Mouse (Mus musculus) liver, adult 2 months (tissue): Measurements from ENCODE around the gene Stam2. TPM values are rescaled to one million over a fixed set of nuclear protein-coding genes. Genes with fewer than 3 reads are reported as not detected.

ENCODE experiments used
- DNase-seq: peaks from one replicate; pipeline ENCODE4 v3.0.0-alpha.2; 2011; ENCODE audit warnings: low read depth, low spot score; ENCODE audit errors: extremely low read depth
- H3K27ac ChIP-seq: fragments of 200-500 bp; replicated peaks from 2 replicates; pipeline ENCODE4 v1.5.1; 2012; ENCODE audit warnings: low read depth, mild to moderate bottlenecking, control low read depth, inconsistent platforms, low read length; ENCODE audit not compliant: insufficient read depth
- H3K27me3 ChIP-seq: fragments of 200-500 bp; 2 replicates; pipeline ENCODE4 v1.6.1; 2012; ENCODE audit warnings: mild to moderate bottlenecking, moderate library complexity, low read length, inconsistent platforms; ENCODE audit not compliant: control insufficient read depth, insufficient read depth
- H3K36me3 ChIP-seq: fragments of 200-500 bp; 2 replicates; pipeline ENCODE4 v1.6.1; 2012; ENCODE audit warnings: low read length, inconsistent platforms; ENCODE audit not compliant: control insufficient read depth, insufficient read depth
- H3K4me1 ChIP-seq: fragments of 200-500 bp; 2 replicates; pipeline ENCODE4 v1.6.1; 2011; ENCODE audit warnings: low read length; ENCODE audit not compliant: control insufficient read depth, insufficient read depth
- H3K4me3 ChIP-seq: fragments of 200-500 bp; 2 replicates; pipeline ENCODE4 v1.5.1; 2011; ENCODE audit warnings: low read depth, mild to moderate bottlenecking, control low read depth, low read length, moderate library complexity; ENCODE audit not compliant: insufficient read depth
- H3K79me2 ChIP-seq: fragments of 200-500 bp; 2 replicates; pipeline ENCODE4 v1.6.1; 2012; ENCODE audit warnings: inconsistent platforms, mild to moderate bottlenecking, low read length, moderate library complexity; ENCODE audit not compliant: control insufficient read depth, insufficient read depth
- H3K9ac ChIP-seq: fragments of 200-500 bp; 2 replicates; pipeline ENCODE4 v1.6.1; 2012; ENCODE audit warnings: low read depth, mild to moderate bottlenecking, control low read depth, inconsistent platforms, low read length
- CTCF ChIP-seq: fragments of 200-500 bp; IDR thresholded peaks from 2 replicates; pipeline ENCODE4 v1.5.1; 2011; ENCODE audit warnings: low read depth, low read length, control low read depth
- POLR2A ChIP-seq: fragments of 200-500 bp; IDR thresholded peaks from 2 replicates; pipeline ENCODE4 v1.6.1; 2011; ENCODE audit warnings: low read length, control low read depth; ENCODE audit not compliant: insufficient read depth; ENCODE audit errors: extremely low read depth
- WGBS: fragments of 180-500 bp; shearing (Covaris S2); methylation state at CpG from one replicate; pipeline ENCODE4 v1.1.7; 2018; 5-methylcytosine and 5-hydroxymethylcytosine counted together
- polyA plus RNA-seq: library from polyadenylated mRNA; depleted of rRNA; stranded (reverse); fragments of >200 nt; gene quantifications from 2 replicates; pipeline ENCODE4 v1.2.3, GENCODE M21; 2012
- total RNA-seq: library from RNA; depleted of rRNA; stranded (reverse); fragments of >200 nt; gene quantifications from 2 replicates; pipeline ENCODE4 v1.2.3, GENCODE M21; 2014

Stam2 gene
- total and polyA plus RNA-seq, 2 experiments: 3.8 to 6.1 TPM

GRCm38 (mm10) chr2:52676023-52676912 lies 65.8 kb downstream of the Stam2 start, which contains the start of gene Cacnb4:
Cacnb4 (minus strand) TSS chr2:52676831.
- Histone ChIP-seq H3K27ac (no peak within 1 kb of the TSS), H3K36me3 (no peaks in the 10 kb centered on the region), H3K79me2 (no peaks in the 10 kb centered on the region), H3K27me3 (peaks cover 7% of the 10 kb centered on the region), H3K9ac (peak within 1 kb of the TSS; percentile 65), H3K4me3 (peak within 1 kb of the TSS; percentile 70), H3K4me1 (peaks cover 10% of the 10 kb centered on the region)
- WGBS: 1% methylated on average over 61 of the region's 77 CpGs
- TF ChIP-seq CTCF (no peak), POLR2A (no peak)
- DNase-seq: no peak

- Histone ChIP-seq H3K4me1 (peaks cover 10% of the 10 kb centered on the region), H3K36me3 (no peaks in the 10 kb centered on the region), H3K9ac (no peak overlapping the region), H3K79me2 (no peaks in the 10 kb centered on the region), H3K27me3 (peaks cover 7% of the 10 kb centered on the region), H3K4me3 (peak overlapping the region; percentile 70; the same call in 1 of the 2 replicates), H3K27ac (no peak overlapping the region)
- no peak for TF ChIP-seq POLR2A
- no peak for TF ChIP-seq CTCF
- 1% methylated on average over 41 of the region's 42 CpGs for WGBS
- DNase-seq: no peak
Measured at GRCm38 (mm10) chr2:52675278-52675987, 66.6 kb downstream of the Stam2 start.

- TF ChIP-seq POLR2A: no peak
- TF ChIP-seq CTCF: no peak
- WGBS: 2% methylated on average over 19 of the region's 19 CpGs
- peak; percentile 29 for DNase-seq
Measured at GRCm38 (mm10) chr2:52674886-52675277, 67.2 kb downstream of the Stam2 start.

GRCm38 (mm10) chr2:52673172-52673571 lies 68.9 kb downstream of the Stam2 start:
- no peak for TF ChIP-seq POLR2A
- Histone ChIP-seq H3K4me1 (peaks cover 10% of the 10 kb centered on the region), H3K9ac (no peak overlapping the region), H3K27ac (no peak overlapping the region), H3K27me3 (peaks cover 7% of the 10 kb centered on the region), H3K79me2 (no peaks in the 10 kb centered on the region), H3K36me3 (no peaks in the 10 kb centered on the region), H3K4me3 (no peak overlapping the region)
- no peak for DNase-seq
- 91% methylated on average over 1 of the region's 1 CpGs for WGBS

More at GRCm38 (mm10) chr2:52674886-52675277, 67.2 kb downstream of the Stam2 start:
- no peak overlapping the region for H3K9ac ChIP-seq
- H3K27ac ChIP-seq: no peak overlapping the region
- H3K79me2 ChIP-seq: no peaks in the 10 kb centered on the region
- H3K4me1 ChIP-seq: peaks cover 10% of the 10 kb centered on the region
- no peaks in the 10 kb centered on the region for H3K36me3 ChIP-seq
- H3K27me3 ChIP-seq: peaks cover 7% of the 10 kb centered on the region
- no peak overlapping the region for H3K4me3 ChIP-seq

GRCm38 (mm10) chr2:52670733-52671132 lies 71.3 kb downstream of the Stam2 start:
- Histone ChIP-seq H3K4me3 (no peak overlapping the region), H3K27me3 (peaks cover 4% of the 10 kb centered on the region), H3K36me3 (no peaks in the 10 kb centered on the region), H3K4me1 (peaks cover 8% of the 10 kb centered on the region), H3K79me2 (no peaks in the 10 kb centered on the region), H3K9ac (no peak overlapping the region), H3K27ac (no peak overlapping the region)
- no peak for DNase-seq
- 88% methylated on average over 5 of the region's 5 CpGs for WGBS
- TF ChIP-seq CTCF: no peak
- TF ChIP-seq POLR2A: no peak
